Mouse (Mus musculus) heart, embryonic 12.5 days (tissue): ENCODE measurements around the gene Ercc6l2. TPM values are rescaled to one million over a fixed set of nuclear protein-coding genes. Genes with fewer than 3 reads are reported as not detected.

Experiments used
- ATAC-seq: fragments of 200-750 bp; cut with Nextera tagmentation; 2 replicates; pipeline ENCODE4 v1.8.0; 2017; ENCODE audit warnings: moderate TSS enrichment, moderate library complexity; ENCODE audit not compliant: insufficient number of reproducible peaks, low FRiP score
- H3K27ac ChIP-seq: fragments of 300-500 bp; sonication (generic); 2 replicates; pipeline ENCODE4 v1.5.1; 2016; ENCODE audit warnings: mild to moderate bottlenecking, moderate library complexity; ENCODE audit not compliant: poor library complexity, severe bottlenecking
- H3K27me3 ChIP-seq: fragments of 300-500 bp; sonication (generic); replicated peaks from 2 replicates; pipeline ENCODE4 v1.6.1; 2016; ENCODE audit warnings: mild to moderate bottlenecking, moderate library complexity
- H3K36me3 ChIP-seq: fragments of 300-500 bp; sonication (generic); 2 replicates; pipeline ENCODE4 v1.6.1; 2016; ENCODE audit warnings: mild to moderate bottlenecking, moderate library complexity
- H3K4me1 ChIP-seq: fragments of 300-500 bp; sonication (generic); replicated peaks from 2 replicates; pipeline ENCODE4 v1.6.1; 2016; ENCODE audit warnings: mild to moderate bottlenecking
- H3K4me2 ChIP-seq: fragments of 300-500 bp; sonication (generic); 2 replicates; pipeline ENCODE4 v1.6.1; 2016; ENCODE audit warnings: mild to moderate bottlenecking, moderate library complexity
- H3K4me3 ChIP-seq: fragments of 300-500 bp; sonication (generic); 2 replicates; pipeline ENCODE4 v1.5.1; 2016; ENCODE audit warnings: mild to moderate bottlenecking
- H3K9ac ChIP-seq: fragments of 300-500 bp; sonication (generic); 2 replicates; pipeline ENCODE4 v1.6.1; 2016; ENCODE audit warnings: mild to moderate bottlenecking, moderate library complexity
- H3K9me3 ChIP-seq: fragments of 300-500 bp; sonication (generic); replicated peaks from 2 replicates; pipeline ENCODE4 v1.6.1; 2016; ENCODE audit warnings: mild to moderate bottlenecking, moderate library complexity
- WGBS: fragments of 180-500 bp; shearing (Covaris S2); methylation state at CpG from one replicate; pipeline ENCODE4 v1.1.7; 2016; 5-methylcytosine and 5-hydroxymethylcytosine counted together
- polyA plus RNA-seq: library from polyadenylated mRNA; unstranded; fragments of >200 nt; fragmentation: Nextera tagmentation; extraction: Ambion mirVana; gene quantifications from 2 replicates; pipeline ENCODE4 v1.2.1, GENCODE M21; 2016

The Ercc6l2 gene
- 15.8 and 16.6 TPM in 2 replicates for polyA plus RNA-seq

DNA sequence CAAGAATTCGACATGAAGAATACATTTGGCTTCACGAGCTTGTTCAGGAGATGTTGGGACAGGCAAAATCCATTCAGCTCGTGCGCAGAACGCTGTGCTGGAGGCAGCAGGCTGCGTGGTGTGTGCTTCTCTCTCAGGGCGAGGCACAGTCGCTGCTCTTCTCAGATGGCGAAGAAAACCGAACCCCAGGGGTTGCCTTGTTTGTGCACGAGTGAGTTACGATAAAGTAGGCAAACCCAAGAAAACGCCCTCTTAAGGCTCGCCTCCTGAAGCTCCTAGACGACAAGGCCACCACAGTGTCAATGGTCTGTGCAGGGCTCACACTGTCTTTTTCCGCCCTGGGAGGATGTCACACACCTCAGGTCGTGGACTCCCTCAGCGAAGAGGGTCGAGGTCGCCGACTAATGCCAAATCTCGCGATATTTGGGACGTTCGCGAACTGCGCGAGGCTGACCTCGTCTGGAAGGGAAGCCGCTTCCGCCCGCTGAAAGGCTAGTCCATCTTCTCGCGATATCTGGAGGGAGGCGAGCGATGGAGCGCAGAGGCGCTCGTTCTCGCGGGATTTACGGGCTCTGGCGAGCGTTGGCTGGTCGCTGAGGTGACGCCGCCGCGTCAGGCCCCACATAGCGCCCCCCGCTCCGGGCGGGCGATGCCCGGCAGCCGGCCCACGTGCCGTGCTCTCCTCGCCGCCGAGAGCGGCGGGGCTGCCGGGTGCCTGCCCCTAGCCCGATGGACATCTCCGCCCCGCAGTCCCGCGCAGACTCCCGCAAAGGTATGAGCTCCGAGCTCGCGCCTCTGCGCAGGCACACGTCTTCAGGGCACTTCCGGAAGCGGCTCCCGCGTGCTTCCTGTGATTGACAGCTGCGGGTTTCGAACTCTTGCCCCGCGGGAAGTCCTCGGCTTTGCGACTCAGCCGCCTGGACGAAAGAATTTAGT, at the start of gene Ercc6l2:
Gene Ercc6l2 (plus strand): TSS at position 495 of the 936 bp plus-strand sequence.
- Histone ChIP-seq H3K27ac (peak within 1 kb of the TSS; percentile 88), H3K9me3 (no peaks in the 10 kb centered on the region), H3K4me1 (peaks cover 5% of the 10 kb centered on the region; the same call in 1 of the 2 replicates), H3K4me2 (peak within 1 kb of the TSS; percentile 85), H3K9ac (peak within 1 kb of the TSS; percentile 86), H3K27me3 (no peaks in the 10 kb centered on the region), H3K4me3 (peak within 1 kb of the TSS; percentile 72), H3K36me3 (no peaks in the 10 kb centered on the region)
- under 1% methylated on average over 87 of the region's 87 CpGs for WGBS
- peak; percentile 100 for ATAC-seq

DNA sequence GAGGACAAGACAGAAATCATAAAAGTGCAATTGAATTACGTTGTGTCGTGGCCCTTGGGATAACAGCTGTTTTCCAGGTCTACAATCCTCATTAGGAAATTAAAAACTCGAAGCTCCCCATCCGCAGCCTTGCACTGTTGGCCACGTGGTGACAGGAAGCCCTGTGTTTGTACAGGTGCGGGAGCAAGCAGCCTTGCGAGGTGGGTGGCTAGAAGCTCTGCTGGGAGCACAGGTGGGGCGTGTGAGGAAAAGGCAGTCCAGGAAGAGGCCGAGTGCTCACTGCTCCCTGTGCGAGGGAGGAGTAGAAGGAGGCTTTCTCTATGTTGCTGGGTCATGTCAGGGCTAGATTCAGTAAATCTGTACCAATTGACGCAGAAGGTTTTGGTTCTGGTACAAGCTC, 49.0 kb upstream of the Ercc6l2 start:
- Histone ChIP-seq H3K9ac (no peak overlapping the region), H3K27me3 (no peaks in the 10 kb centered on the region), H3K4me2 (no peak overlapping the region), H3K27ac (no peak overlapping the region), H3K9me3 (no peaks in the 10 kb centered on the region), H3K36me3 (no peaks in the 10 kb centered on the region), H3K4me1 (no peaks in the 10 kb centered on the region), H3K4me3 (no peak overlapping the region)
- 62% methylated on average over 11 of the region's 11 CpGs for WGBS
- ATAC-seq, result no peak

DNA sequence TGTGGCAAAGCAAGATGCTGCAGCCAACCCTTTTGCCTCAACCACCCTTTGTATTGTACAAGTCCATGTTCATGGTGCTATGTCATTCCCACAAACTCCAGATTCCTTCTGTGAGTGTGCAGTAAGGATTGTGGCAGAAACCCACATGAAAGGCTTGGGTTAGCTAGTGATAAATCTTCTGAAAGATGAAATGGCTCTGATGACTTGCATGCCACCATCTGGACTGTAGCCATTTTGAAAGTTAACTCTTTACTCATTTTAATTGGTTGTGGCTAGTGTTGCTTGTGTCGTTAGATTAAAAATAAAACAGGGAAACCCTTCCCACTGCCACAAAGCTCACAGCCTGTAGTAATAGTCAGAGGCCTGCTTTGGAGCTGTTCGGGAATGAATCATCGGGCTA, 44.0 kb upstream of the Ercc6l2 start:
- H3K4me3 ChIP-seq, result no peak overlapping the region
- no peaks in the 10 kb centered on the region for H3K4me1 ChIP-seq
- H3K4me2 ChIP-seq, result no peak overlapping the region
- H3K27ac ChIP-seq, result no peak overlapping the region
- no peaks in the 10 kb centered on the region for H3K27me3 ChIP-seq
- 61% methylated on average over 3 of the region's 3 CpGs for WGBS
- H3K36me3 ChIP-seq, result no peaks in the 10 kb centered on the region
- no peak overlapping the region for H3K9ac ChIP-seq
- no peaks in the 10 kb centered on the region for H3K9me3 ChIP-seq
- no peak for ATAC-seq

DNA sequence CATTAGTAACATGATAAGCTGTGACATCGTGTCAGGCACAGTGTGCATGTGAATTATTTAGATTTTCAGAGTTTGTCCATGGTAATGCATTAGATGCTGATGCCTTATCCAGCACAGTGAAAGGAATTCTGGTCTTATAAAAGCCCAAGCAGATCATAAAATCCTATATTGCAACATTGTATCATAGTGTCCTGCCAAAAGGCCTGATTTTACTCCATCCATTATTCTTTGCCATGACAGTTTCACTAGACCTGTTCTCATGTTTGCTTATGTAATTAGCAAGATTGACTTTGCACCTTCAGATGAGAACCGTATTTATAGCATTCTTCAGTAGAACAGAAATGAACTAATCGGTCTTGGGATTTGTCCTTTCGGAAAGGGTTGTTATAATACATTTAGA, 36.1 kb upstream of the Ercc6l2 start:
- H3K4me3 ChIP-seq, result no peak overlapping the region
- H3K9me3 ChIP-seq, result no peaks in the 10 kb centered on the region; the same call in 1 of the 2 replicates
- H3K4me1 ChIP-seq, result peaks cover 5% of the 10 kb centered on the region; the same call in 1 of the 2 replicates
- no peaks in the 10 kb centered on the region for H3K27me3 ChIP-seq
- H3K4me2 ChIP-seq, result no peak overlapping the region
- no peak overlapping the region for H3K27ac ChIP-seq
- ATAC-seq, result no peak
- H3K36me3 ChIP-seq, result no peaks in the 10 kb centered on the region
- WGBS, result 84% methylated on average over 4 of the region's 4 CpGs
- no peak overlapping the region for H3K9ac ChIP-seq

DNA sequence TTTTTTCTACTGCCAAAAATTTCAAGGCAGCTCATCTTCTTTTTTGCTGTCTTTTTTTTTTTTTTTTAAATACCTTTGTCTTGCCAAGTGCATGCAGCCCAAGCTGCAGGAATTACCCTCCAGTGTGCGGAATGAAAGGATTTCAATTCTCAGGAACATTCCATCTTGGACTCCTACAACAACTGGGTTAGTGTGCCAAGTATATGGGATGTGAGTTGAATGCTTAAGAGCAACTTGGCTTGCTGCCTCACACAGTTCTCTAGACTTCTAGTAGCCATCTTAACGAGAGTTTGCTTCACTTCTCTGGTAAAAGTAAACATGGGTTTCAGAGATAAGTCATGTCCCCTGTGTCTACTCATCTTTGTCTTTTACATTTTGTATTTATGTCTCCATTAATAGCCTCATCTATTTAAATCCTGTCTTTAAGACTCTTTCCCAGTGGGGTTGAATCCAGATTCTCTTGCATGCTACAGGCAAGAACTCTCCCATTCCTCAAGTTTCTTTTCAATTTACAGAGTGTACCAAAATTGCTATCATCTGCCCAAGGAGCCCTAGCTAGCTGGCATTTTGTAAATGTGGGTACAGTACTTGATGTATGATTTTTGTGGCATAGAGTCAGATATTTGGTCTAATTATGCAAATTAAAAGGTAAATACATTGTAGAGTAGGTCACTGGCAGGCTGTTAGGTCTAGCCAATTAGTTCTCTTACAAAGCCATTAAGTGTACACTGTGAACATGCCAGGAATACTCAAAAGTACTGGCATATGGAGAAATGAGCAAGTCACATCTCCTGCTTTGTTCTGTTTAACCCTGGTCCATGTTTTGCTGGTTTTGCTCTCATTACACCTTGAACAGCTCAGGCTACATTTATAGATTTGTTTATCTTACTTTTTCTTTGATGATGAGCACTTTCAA, 35.4 kb upstream of the Ercc6l2 start:
- Histone ChIP-seq H3K27ac (no peak overlapping the region), H3K4me1 (peaks cover 5% of the 10 kb centered on the region; the same call in 1 of the 2 replicates), H3K4me2 (no peak overlapping the region), H3K36me3 (no peaks in the 10 kb centered on the region), H3K27me3 (no peaks in the 10 kb centered on the region), H3K9ac (no peak overlapping the region), H3K4me3 (no peak overlapping the region), H3K9me3 (no peaks in the 10 kb centered on the region; the same call in 1 of the 2 replicates)
- ATAC-seq, result no peak
- 58% methylated on average over 2 of the region's 2 CpGs for WGBS

DNA sequence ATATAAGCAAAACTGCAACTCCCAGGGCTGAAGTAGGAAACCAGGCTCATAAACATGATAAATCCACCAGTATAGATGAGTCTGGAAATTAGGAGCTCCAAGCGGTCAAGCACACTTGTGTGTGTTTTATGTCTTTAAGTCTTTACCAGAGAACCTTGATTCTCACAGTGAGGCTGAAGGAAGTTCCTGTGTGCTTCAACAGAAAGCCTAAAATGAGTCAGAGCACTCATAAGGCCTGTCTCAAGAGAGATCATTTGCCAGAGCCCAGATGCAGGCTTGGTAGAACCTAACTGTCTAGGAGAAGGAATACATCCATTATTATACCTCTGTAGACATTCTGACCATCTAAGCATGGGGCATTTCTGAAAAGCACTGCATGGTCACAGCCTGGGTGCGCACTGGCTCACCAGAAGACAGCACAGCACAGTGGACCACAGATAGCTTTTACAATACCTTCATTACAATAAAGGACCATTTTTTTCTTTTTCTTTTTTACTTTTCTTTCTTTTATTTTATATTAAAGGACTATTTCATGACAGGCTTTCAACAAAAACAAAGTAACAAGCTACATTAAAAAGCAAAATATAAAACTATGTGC, 22.7 kb upstream of the Ercc6l2 start:
- ATAC-seq, result no peak
- 84% methylated on average over 2 of the region's 2 CpGs for WGBS
- Histone ChIP-seq H3K27ac (no peak overlapping the region), H3K27me3 (no peaks in the 10 kb centered on the region), H3K4me1 (no peaks in the 10 kb centered on the region), H3K9me3 (no peaks in the 10 kb centered on the region), H3K36me3 (no peaks in the 10 kb centered on the region), H3K9ac (no peak overlapping the region), H3K4me3 (no peak overlapping the region), H3K4me2 (no peak overlapping the region)

DNA sequence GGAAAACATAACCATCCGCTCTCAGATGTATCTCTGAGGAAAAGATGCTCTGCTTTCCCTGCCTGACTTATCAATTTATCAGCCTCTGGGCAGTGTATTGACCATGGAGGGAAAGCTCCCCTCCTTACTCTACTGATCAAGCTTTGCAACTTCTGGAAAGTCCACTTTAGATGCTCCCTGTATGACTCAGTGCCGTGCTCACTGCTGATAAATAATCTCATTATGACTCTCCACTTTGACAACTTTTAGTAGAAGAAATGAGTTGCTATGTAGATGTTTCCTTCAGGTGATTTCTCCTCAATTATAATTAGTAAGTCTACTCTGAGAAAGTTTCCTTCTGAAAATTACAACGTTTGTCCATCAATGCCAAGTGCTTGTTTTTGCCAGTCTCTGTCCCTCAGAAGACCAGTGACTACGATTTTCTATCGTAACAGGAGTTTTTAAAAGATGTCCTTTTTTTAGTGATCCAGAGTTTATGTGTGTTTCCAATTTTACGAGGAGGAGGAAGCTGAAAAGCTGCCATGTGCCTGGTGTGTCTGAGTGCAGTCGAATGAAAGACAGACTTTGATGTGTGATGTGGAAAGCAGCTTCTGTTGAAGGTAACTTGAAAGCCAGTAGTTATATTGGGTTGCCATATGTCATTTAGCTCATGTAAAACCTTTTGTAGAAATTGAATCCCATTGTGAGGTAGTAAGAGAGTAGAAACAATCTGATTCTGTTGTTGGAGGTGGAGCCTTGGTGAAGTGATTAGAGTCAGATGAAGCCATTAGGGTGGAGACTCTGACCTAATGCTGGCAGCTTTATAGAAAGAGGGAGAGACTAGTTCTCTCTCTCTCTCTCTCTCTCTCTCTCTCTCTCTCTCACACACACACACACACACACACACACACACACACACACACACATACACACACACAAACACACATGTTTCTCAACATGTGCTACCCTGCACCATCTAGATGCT, 21.4 kb upstream of the Ercc6l2 start:
- H3K4me1 ChIP-seq, result no peaks in the 10 kb centered on the region
- no peaks in the 10 kb centered on the region for H3K27me3 ChIP-seq
- H3K36me3 ChIP-seq, result no peaks in the 10 kb centered on the region
- 72% methylated on average over 7 of the region's 7 CpGs for WGBS
- no peak overlapping the region for H3K9ac ChIP-seq
- no peak overlapping the region for H3K4me3 ChIP-seq
- no peak overlapping the region for H3K4me2 ChIP-seq
- ATAC-seq, result no peak
- H3K27ac ChIP-seq, result no peak overlapping the region
- H3K9me3 ChIP-seq, result no peaks in the 10 kb centered on the region

DNA sequence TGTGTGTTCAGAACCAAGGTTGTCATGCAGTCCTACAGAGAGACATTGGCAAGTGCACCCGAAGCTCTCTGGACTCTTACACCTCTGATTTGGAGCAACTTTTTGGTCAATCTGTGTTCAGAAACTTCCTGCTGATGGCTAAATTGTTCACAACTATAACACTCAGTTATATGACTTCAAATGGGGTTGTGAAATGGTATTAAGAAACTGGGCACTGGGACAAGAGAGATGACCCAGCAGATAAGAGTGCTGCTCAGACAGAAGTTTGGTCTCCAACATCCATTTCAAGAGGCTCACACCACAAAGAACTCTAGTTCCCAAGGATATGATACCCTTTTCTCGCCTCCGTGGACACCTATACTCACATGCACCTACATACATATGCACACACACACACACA, 16.4 kb upstream of the Ercc6l2 start:
- no peak overlapping the region for H3K9ac ChIP-seq
- H3K27ac ChIP-seq, result no peak overlapping the region
- H3K4me1 ChIP-seq, result no peaks in the 10 kb centered on the region
- no peaks in the 10 kb centered on the region for H3K9me3 ChIP-seq
- no peaks in the 10 kb centered on the region for H3K27me3 ChIP-seq
- no peak for ATAC-seq
- H3K4me3 ChIP-seq, result no peak overlapping the region
- H3K36me3 ChIP-seq, result no peaks in the 10 kb centered on the region
- H3K4me2 ChIP-seq, result no peak overlapping the region
- WGBS, result 78% methylated on average over 3 of the region's 3 CpGs

DNA sequence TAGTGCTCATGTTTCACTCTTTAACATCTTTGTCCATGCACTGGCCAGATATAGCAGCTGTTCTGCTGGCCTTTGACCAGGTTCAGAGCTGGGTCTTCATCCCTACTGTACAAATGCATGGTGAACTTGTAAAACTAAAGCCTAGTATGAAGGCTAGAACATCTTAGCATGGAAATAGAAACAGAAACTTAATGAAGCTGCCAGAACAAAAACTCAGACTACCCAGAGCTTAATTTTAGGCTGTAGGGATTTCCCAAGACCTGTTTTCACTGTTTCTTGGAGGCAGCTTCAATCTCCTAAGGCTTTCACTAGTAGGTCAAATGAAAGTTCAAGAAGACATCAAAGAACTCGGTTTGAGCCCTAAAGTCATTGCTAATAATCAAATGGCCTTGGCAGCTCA, 15.1 kb upstream of the Ercc6l2 start:
- Histone ChIP-seq H3K27me3 (no peaks in the 10 kb centered on the region), H3K4me2 (no peak overlapping the region), H3K9ac (no peak overlapping the region), H3K27ac (no peak overlapping the region), H3K9me3 (no peaks in the 10 kb centered on the region), H3K4me1 (no peaks in the 10 kb centered on the region), H3K4me3 (no peak overlapping the region), H3K36me3 (no peaks in the 10 kb centered on the region)
- WGBS, result 71% methylated on average over 1 of the region's 1 CpGs
- no peak for ATAC-seq

DNA sequence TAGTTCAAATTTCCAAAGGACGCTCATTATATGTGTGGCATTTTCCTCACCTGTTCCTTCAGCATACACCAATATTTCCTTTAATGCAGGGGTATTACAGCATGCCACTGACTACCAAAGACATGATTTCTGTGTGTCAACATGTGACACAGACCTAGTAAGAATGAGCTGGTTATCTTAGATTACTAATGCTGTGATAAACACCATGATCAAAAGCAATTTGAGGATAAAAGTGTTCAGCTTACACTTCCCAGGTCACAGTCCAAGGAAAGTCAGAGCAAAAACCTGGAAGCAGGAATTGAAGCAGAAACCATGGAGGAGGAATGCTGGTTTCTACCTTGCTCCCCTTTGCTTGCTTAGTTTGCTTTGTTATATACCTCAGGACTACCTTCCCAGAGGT, 13.8 kb upstream of the Ercc6l2 start:
- ATAC-seq, result no peak
- H3K4me3 ChIP-seq, result no peak overlapping the region
- no peaks in the 10 kb centered on the region for H3K4me1 ChIP-seq
- 87% methylated on average over 1 of the region's 1 CpGs for WGBS
- no peaks in the 10 kb centered on the region for H3K9me3 ChIP-seq
- H3K27ac ChIP-seq, result no peak overlapping the region
- H3K27me3 ChIP-seq, result no peaks in the 10 kb centered on the region
- no peaks in the 10 kb centered on the region for H3K36me3 ChIP-seq
- H3K4me2 ChIP-seq, result no peak overlapping the region
- H3K9ac ChIP-seq, result no peak overlapping the region
